Mouse (Mus musculus) yolk sac, embryonic 10.5 days (tissue): ENCODE data around the gene Rdm1.
A peak's percentile ranks its signal among the peaks of the same experiment; 100 is the strongest.
"Not testable (repeated sequence)": the region's sequence is repeated elsewhere in the genome, so short reads cannot be mapped to it uniquely, and the experiment has no call there.

ENCODE experiments used
- DNase-seq: peaks from one replicate; pipeline ENCODE4 v3.0.0-alpha.2; 2017; ENCODE audit warnings: low spot score

Gene Rdm1

DNA sequence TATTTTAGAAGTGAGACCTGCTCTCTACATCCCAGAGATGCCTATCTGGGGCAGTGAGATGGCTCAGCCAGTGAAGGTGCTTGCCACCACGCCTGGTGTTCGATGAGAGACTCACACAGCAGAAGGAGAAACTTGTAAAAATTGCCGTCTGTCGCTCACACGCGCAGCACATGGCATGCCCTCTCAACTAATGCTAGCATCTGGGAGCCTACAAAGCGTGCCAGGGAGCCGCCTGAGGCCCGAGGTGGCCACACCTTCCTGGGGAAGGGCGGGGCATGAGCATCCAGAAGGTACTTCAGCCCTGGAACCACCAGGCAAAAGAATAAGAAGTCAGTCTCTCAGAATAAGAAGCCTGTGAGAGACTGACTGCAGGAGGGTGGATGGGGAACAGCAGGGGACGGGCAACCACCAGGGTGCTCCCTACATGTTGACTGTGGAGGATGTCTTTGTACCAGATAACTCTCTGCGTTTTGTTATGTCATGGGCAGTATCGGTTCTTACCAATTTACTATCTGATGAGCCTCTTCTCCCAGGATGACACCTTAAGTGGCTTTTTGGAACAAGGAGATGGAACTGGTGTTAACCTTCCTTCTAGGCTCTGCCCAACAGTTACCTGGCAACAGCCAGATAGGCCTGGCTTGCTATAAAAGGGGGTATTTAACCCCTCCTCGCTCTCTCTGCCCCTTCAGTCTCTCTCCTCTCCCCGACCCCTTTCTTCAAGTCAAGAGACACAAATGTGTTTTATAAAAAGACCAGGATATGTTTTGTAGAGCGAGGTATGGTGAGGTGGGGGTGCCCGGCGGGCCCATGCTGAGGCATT is 9.8 kb upstream of the Rdm1 start:
- no peak for DNase-seq

DNA sequence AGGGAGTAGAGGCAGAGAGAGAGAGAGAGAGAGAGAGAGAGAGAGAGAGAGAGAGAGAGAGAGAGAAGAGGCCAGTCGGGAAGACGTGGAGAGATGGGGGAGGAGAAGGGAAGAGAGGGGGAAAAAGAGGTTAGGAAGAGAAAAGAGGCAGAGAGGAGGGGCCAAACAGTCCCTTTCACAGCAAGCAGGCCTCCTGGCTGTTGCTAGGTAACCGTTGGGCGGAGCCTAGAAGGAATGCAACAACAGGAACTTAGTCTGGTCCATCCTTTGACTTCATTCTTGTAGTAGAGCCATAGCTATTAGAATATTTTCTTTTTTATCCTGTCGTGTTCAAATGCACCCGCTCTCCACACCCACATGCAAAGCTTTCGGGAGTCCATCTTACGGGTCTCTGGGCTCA is 9.1 kb upstream of the Rdm1 start:
- DNase-seq: peak; percentile 69

DNA sequence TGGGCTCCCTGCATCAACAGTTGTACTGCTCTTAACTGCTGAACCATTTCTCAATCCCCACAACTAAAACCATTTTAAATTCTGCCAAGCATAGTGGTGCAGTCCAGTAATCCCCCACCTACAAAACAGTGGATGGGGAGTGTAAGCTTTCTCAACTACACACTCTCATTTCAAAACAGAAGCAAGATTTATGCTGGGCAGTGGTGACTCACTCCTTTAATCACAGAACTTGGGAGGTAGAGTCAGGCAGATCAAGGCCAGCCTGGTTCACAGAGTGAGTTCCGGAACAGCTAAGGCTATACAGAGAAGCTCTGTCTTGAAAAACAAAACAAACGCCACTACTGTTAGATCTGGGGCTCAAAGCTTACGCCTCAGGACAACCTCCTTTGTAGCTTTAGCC is 8.4 kb upstream of the Rdm1 start:
- DNase-seq: no peak

DNA sequence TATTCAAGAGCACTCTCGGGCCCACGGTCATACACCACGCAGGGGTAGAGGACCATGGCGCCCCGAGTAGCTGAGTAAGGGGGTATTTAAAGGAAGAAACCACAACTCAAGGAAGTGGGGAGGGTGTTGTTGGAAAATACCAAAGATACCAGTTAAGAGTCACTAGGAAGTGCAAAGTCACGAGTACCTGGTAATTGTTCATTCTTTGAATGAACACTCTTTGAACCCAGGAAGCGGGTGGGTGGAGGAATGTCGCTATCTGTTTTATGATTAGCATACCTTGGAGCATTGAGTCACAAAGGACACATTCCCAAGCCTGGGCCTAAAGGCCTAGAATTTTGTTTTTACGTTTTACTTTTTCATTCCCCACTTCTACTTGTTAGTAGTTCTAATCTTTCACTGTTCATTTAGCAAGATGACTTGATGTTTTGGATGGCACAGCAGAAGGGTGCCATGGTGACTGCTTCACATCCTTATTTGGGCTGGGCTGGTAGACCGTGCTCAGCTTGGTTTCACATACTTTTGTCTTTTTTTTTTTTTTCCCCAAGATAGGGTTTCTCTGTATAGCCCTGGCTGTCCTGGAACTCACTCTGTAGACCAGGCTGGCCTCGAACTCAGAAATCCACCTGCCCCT is 6.9 kb upstream of the Rdm1 start:
- not testable (repeated sequence) for DNase-seq

DNA sequence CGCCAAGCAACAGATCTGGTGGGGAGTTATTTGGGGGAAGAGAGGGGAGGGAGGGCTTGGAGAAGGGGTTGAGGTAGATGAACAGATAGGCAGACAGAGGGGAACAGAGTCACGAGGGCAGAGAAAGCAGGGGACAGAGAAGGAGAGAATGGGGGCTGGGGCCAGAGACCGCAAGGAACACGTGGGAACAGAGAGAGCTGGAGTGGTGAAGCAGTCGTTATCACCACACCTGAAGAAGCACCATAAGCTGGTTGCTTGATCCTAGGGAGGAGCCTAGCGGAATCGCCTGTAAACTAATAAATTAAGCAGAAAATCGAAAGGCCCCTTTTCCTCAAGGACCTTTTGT is 373 bp upstream of the Rdm1 start:
- DNase-seq: no peak

DNA sequence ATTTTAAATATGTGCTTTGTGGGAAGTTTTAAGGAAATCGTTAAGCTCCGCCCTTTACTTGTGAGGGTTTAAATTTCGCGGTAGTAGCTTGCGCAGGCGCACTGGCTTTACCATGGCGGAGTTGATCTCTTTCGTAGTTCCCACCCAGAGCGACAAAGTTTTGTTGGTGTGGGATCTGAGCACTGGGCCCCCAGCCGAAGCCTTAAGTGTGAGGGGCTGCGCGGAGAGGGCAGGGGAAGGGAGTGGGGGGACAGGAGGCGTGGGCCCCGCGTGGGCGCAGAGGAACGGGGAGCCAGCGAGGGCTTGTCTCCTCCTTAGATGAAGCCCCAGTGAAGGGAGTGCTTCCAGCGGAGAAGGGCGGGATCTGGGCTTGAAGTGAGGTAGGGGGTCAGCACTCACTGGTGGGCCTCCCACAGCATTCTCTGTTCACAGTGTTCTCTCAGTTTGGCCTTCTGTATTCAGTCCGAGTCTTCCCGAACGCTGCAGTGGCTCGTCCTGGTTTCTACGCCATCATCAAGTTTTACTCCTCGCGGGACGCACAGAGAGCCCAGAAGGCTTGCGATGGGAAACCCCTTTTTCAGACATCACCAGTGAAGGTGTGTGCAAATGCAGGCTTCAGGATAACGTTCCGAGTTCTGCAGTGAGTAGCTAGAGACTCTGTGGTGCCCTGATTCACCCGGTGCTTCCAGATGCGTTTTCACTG is 1.0 kb downstream of the Rdm1 start:
- peak; percentile 96 for DNase-seq

DNA sequence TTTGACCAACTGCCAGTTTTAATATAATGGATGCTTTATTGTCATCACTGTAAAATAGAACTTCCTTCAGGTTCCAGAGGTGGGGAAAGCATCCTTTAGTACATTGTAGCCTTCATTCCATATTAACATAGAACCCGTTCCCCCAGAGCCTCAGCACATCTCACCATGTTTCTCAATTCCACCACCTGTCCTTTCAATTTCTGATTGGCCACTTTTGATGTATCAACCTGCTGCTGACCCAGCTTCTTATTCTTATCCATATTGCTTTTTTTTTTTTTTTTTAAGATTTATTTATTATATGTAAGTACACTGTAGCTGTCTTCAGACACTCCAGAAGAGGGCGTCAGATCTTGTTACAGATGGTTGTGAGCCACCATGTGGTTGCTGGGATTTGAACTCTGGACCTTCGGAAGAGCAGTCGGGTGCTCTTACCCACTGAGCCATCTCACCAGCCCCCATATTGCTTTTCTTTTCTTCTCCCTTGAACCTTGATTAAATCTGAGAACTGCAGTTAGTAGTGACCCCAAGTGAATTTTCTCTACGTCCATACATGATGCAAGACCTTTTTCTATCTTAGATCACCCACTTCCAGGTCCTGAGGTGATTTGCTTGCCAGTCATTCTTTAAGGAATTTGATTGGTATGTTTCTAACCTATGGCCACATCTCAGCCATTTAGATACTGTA is 1.9 kb downstream of the Rdm1 start:
- not testable (repeated sequence) for DNase-seq

GRCm38 (mm10) chr11:101635660-101636059 is 8.7 kb downstream of the Rdm1 start:
- no peak for DNase-seq

- no peak for DNase-seq
Measured at GRCm38 (mm10) chr11:101639761-101640160, 12.8 kb downstream of the Rdm1 start.

- DNase-seq: peak; percentile 78
Measured at GRCm38 (mm10) chr11:101640857-101641709, 14.1 kb downstream of the Rdm1 start.

DNA sequence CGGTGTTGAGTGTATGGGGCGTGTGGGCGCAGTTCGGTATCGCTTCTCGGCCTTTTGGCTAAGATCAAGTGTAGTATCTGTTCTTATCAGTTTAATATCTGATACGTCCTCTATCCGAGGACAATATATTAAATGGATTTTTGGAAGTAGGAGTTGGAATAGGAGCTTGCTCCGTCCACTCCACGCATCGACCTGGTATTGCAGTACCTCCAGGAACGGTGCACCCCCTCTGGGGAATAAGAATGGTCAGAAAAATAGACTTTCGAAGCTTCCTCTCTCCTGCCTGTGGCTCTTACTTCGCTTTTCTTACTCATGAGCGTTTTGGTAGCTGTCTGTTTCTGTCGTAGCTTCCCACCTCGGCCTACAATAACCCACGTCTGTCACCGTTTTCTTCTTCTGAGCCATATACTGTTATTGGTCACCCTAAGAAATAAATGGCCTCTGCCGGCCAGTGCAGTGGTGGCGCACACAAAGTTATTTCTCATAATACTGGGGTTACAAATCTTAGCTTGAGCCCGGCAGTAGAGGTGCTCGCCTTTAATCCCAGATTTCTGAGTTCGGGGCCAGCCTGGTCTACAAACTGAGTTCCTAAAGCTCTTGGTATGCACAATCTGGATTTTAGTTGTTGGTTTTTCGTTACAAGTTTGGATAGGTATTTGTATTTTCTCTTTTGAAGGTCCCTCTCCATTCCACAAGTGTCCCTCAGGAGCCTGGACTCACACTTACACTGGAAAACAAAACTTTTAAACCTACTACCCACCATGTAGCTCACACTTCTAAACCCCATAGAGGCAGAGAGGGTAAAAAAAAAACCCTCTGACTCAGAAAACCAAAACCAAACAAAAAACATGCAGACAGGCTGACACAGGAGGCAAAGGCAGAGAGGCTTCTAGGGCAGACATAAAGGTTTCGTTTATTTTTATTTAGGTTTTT is 15.0 kb downstream of the Rdm1 start:
- peak; percentile 87 for DNase-seq

DNA sequence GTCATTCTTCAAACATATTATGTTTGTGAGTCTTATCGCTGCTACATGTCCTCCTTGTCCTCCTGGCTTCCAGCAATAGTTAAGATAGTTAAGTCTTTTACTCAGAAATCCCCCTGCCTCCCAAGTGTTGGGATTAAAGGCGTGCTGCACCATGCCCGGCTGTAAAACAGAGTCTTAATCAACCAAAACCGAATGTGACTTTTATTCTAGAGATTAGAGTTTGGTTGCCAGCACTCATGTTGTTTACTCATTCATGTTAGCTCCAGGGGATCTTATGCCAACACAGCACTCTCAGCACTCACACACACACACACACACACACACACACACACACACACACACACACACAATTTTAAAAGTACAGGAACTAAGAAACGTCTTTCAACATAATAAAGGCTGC is 15.9 kb downstream of the Rdm1 start:
- no peak for DNase-seq

DNA sequence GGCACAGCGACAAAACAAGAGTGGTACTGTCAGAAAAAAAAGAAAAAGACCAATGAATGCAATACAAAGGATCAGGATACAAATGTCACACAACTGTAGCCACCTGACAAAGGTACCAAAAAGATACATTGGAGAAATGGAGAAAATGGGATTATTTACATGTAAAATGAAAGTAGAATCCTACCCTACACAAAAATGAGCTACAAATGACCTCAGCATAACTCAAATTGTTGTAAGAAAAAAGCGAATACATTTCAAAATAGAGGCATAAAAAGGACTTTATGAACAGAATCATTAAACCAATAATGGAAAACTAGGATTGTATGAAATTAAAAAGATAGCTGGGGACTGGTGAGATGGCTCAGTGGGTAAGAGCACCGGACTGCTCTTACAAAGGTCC is 17.6 kb downstream of the Rdm1 start:
- DNase-seq: no peak

DNA sequence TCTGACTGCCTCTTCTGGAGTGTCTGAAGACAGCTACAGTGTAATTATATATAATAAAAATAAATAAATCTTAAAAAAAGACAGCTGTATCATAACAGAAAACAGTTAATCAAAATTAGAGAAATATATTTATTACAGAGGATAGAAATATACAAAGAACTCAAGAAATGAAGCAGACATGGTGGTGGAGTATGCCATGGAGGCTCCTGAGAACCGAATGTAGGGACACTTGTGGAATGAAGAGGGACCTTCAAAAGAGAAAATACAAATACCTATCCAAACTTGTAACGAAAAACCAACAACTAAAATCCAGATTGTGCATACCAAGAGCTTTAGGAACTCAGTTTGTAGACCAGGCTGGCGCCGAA is 18.0 kb downstream of the Rdm1 start:
- DNase-seq: not testable (repeated sequence)

- peak; percentile 88 for DNase-seq
Measured at GRCm38 (mm10) chr11:101645411-101646282, 18.7 kb downstream of the Rdm1 start.

DNA sequence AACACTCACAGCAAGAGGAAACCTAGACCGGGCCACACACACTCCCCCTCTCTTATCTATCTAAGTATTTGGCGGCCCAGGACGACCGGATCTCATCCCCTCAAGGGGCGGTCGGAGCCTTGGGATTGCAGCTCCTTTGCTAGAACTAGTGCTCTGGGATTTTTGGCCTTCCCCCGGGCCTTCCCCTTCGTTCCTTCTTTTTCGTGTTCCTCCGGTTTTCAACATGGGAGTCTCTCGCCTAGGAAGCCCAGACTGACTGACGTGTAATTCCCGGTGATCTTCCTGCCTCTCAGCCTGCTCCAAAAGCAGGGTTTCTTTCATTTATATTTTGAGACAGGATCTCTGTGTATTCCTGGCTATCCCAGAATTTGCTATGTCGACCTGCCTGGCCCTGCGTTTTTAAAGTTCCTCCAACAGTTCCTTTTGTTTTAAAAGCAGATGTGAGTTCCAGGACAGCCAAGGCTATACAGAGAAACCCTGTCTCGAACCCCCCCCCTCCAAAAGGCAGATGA is 19.3 kb downstream of the Rdm1 start:
- not testable (repeated sequence) for DNase-seq

DNA sequence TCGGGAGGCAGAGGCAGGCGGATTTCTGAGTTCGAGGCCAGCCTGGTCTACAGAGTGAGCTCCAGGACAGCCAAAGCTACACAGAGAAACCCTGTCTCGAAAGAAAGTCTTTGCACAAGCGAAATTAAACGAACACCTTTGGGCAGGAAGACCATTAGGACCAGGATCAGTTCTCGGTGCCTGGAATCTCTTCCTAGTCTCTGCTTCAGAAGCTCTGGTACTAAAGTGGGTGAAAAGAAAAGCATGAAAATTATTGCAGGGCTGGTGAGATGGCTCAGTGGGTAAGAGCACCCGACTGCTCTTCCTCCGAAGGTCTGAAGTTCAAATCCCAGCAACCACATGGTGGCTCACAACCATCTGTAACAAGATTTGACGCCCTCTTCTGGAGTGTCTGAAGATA is 20.1 kb downstream of the Rdm1 start:
- not testable (repeated sequence) for DNase-seq

- DNase-seq: no peak
Measured at GRCm38 (mm10) chr11:101656356-101656755, 29.4 kb downstream of the Rdm1 start.

- DNase-seq: no peak
Measured at GRCm38 (mm10) chr11:101657528-101657885, 30.5 kb downstream of the Rdm1 start.
